Mouse (Mus musculus) B cell, adult 2 months (primary cell): Measurements from ENCODE around the gene Foxn3.
"Not testable (repeated sequence)": the region's sequence is repeated elsewhere in the genome, so short reads cannot be mapped to it uniquely, and the experiment has no call there.

Source experiments
- DNase-seq, 2 experiments: peaks; one replicate each; pipeline ENCODE4 v3.0.0; 2022

Gene Foxn3

DNA sequence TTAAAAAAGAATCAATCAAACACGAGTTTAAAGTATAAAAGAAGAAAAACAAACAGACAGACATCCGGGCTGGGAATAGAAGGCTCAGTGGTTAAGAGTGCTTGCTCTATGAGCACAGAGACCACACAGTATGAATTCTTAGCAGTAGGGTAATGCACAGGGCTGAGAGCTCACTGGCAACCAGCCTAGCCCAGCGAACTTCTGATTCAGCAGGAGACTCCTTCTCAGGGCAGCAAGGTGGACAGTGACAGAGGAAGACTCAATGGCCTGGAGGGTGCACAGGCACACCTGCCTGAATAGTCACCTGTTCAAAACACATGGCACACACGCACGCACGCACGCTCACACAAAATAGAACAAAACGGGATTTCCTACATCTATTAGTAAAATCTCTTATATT, 353.6 kb downstream of the Foxn3 start:
- DNase-seq: no peak

DNA sequence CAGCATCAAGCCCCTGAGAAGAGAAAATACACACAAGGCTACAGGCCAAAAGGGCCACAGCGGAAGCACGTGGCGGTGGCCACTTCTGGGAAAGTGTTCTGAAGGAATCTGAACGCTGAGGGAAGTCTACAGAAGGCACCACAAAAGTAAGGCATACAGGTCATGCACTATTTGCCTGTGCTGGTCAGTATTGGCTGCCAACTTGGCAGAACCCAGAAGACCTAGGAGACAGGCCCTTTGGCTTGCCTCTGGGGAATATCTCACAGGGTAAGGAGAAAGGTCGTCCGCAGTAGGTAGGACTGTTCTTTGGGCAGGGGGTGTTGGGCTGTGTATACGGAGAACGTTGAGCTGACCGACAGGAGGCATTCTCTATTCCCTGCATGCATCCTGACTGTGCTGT, 355.1 kb downstream of the Foxn3 start:
- no peak for DNase-seq

DNA sequence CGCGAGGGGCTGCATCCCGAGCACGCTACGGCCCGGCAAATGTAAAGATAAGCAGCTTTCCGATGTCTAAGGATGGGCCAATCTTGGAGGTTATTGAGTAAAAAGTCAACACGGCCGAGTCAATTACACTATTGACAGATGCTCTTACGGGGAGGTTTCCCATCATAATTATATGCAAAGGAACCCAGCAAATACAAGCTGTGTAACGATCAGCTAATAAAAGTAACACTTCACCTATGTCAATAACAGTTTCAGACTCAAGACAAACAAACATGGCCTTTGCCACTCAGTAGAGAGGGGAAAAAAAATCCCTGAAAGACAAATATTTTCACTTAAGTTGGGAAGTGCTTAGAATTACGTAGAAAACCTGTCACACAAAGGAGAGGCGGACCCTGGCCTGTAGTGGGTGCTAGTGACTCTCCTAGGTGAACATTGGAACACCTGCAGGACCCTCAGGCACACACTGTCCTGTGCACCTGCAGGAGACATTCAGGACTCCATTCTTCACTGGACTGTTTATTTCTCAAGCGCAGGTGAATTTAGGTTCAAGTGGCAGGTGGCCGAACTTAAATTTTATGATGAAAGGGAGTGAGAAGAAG, 356.3 kb downstream of the Foxn3 start:
- DNase-seq: no peak

DNA sequence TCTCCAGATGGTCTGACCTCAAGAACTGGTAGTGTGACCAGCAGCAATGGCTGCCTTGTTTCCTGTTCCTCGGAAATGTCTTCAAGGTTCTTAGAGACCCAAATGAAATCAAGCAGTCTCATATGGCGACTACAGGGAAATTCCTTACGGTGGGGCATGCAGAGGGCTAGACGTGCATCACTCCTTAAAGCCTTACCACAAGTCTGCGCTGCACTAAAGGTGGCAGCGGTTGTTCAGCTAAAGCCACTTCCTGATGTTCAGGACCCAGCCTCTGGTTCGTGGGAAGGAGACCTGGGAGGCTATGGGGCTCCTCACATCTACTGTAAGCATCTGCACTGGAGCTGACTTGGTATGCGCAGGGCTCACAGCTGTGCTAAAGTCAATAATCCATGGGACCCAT, 357.6 kb downstream of the Foxn3 start:
- DNase-seq: no peak

DNA sequence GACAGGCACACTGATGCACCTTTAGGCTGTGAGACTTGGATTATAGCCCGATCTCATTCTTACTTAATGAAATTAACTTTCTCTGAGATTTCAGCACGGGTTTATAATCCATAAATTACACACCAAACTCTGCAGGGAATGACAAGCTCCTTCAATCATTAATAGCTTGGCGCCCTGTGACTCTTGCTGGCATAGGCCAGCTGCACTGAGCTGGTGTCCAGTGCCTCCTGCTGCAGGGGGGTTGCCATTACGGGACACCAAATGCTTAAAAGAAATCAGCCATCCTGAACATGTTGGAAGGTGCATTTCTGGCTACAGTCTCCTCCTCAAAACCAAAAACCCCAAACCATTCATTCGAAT, 364.3 kb downstream of the Foxn3 start:
- DNase-seq: no peak

DNA sequence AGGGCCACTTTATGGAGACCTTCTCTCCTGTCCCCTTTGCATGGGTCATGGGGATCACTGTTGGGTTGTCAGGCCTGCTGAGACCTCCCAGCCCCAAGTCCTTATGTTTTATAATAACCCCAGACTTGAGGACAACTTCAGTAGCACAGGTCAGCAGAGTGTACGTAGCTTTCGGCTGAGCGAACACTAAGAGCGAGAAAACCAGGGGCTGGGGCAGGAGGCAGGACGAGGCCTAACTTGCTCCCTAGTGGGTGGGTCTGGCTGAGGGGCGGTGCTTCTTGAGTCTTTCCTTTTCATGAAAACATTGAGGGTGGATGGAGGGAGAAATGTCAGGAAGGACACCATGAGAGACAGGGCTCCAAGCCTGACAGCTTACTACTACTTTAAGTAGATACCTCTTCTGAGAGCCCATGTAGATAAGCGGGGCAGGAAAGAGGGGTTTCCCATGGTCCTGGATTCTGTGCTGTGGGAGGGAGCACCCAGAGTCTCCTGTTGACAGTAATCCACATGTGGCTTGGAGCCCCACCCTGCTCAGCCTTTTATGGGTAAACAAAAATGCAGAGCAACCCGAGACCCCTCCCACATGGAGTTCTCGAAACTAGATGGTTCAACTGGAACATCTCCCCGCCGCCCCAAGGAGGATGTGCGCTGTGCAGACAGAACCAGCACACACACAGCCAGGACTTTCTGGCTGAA, 364.8 kb downstream of the Foxn3 start:
- DNase-seq: no peak

DNA sequence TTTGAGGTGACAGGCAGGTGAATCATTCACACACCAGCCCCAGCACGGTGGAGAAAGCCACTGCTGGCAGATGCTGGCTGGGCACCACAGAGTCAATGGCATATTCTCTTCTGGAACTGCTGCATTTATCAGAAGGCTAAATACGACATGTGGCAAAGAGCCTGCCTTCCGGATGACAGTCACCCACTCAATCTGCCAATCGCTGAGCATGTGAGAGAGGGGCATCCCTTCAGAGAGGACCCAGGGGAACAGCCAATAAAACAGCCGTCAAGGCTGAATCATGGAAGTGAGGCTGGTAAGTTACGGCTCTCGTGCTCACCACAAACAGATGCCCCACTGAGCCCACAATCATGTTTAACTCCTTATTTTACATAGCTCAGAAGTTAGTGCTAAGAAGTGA, 366.4 kb downstream of the Foxn3 start:
- peak; percentile 53 to 62 for DNase-seq

DNA sequence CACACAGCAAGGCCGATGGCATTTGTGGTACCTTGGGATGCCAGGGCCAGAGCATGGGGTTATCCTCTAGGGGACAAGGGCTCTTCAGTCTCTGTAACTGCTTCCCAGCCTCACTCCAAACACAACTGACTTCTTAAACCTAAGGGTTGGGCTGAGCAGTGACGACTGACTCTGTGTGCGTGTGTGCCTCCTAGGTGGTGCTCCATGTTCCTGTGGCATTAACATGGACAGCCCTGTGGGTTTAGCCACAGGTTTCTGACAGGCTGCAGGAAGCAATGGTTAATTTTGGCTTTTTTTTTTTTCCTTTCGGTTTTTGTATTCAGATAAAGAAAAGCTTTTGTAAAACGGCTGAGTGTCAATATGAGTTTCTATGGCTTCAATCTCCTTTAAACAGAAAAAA, 367.7 kb downstream of the Foxn3 start:
- no peak for DNase-seq

DNA sequence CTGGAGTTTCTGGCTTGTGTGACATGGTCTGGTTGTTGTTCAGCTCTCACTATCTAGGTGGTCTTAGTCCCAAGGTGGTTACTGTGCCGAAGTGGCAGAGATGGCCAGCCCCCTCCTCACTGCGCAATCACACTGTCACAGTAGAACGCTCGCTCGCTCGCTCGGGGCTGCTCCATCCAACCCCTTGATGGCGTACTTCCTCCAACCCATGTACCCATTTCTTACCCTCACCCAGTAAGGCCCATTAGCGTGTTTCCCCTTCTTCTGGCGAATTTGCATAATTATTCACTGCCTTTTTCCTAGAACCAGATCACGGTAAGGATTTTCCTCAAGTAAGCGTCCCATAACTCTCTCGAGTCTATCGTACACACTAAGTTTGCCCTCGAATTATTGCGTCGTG, 369.3 kb downstream of the Foxn3 start:
- DNase-seq: not testable (repeated sequence)

DNA sequence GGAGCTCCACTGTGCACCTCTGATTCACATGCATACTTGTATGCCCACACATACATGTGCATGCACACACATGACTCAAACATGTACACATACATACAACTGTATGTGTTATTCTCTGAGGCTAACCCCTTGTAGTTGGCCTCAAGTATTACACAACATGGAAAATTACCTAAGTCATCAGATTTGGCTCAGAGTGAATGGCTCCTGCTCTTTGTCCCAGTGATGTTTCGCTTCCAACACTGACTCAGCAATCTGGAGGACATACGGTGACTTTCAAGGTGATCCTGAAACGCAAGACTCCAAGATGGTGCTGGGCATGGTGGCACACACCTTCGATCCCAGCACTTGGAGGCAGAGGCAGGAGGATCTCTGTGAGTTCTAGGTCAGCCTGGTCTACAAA, 375.7 kb downstream of the Foxn3 start:
- DNase-seq: no peak

DNA sequence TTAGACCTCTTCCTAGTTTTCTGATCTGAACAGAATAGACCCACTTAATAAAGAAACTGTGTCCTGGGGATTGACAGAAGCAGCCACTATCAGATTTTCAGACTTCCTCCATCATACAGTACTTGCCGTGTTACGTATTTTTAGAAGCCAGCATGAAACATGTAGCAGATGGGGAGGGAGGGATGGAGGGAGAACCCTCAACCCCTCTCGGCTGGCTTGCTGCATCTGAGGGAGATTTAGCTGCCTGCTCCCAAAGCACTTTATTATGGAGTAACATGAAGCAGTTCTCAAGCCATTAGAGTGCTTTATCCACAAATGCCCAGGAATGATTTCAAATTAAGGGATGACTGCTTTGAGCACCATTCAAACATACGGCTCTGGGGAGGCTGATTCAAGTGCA, 377.1 kb downstream of the Foxn3 start:
- no peak for DNase-seq

DNA sequence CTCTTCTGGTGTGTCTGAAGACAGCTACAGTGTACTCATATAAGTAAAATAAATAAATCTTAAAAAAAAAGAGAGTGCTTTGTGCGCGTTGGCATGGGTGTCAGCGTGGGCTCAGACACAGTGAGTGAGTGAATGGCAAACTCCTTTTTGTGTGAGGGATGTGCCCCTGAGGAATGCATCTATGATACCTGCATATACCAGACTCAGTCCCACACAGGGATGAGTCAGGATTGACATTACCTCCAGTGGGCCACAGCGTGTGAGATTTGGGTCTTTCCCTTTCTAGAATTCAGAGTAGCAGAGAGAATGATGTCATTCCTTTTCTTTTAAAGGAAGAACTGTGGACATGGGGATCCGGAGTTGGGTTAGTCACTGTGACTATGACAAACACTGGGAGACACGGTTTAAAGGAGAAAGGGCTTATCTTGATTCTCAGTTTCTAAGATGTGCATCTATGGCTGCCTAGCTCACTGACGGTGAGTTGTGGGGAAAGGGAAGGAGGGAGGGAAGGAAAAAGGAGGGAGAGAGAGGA, 380.1 kb downstream of the Foxn3 start:
- DNase-seq: no peak

DNA sequence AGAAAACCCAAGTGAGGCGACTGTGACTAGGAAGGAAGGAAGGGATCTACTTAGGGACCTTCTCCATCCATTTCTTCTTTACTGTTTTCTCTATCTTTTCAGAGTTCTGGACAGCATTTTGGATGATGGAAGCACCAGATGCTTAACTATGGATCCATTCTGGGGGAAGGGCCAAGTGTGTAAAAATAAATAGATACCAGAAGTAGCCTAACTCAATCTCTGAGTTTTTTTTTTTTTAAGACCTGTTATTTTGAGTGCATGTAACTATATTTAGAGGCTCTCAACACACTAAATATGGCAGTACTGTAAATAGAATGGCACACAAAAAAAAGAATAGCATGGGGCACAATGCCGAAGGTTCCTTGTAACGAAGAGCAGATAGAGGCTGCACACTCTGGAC, 381.0 kb downstream of the Foxn3 start:
- DNase-seq: no peak

DNA sequence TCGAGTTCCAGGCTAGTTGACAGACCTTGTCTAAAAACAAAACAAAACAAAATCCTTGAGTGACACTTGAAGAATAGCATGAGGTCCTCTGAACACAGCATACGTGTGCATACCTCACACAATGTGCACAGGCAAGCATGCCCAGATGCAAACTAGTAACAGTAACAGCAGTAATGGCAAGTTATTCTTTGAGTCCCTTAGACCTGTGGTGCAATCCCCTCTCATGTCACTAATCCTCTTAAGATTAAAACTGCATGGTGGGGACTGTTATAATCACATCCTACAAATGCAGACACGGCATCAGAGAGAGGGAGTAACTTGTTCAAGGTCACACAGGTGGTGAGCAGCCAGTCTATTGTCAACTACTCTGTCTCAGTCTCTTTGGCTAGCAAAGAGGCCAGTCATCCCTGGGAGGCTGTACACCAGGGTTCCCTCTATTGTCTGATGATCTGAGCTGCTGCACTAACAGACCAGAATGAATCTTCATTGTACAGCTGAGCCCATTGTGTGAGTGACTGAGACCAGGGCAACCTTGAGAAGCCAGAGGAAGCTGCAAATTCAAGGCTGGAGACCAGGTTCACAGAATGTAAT, 383.1 kb downstream of the Foxn3 start:
- no peak for DNase-seq

DNA sequence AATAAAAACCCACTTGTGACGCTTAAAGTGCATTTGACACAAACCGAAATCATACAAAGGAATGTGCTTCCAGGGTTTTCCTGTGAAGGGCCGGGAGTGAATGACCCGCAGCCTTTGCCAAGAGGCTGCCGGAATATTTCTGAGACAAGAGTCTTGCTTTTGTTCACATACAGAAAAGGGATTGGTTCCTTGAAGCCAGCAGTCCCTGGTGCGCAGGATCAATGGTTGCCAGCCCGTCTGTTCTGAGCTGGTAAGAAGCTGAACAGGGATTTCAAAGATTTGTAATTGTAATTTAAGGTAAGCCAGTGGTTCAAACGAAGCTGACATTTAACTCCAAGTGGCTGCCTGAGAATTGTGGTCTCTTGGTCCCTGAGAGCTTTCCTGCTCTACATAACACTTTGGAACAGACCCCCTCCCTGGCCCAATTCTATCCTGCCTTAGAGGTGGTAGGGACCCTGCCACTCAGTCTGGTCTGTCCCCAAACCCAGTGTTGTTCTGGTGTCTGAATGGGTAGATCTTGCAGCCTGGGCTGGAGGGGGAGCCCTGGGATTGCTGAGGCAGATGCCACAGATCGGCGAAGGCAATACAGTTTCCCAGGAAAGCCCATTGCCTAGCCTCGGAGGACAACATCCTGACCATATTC, 388.3 kb downstream of the Foxn3 start:
- DNase-seq: no peak

DNA sequence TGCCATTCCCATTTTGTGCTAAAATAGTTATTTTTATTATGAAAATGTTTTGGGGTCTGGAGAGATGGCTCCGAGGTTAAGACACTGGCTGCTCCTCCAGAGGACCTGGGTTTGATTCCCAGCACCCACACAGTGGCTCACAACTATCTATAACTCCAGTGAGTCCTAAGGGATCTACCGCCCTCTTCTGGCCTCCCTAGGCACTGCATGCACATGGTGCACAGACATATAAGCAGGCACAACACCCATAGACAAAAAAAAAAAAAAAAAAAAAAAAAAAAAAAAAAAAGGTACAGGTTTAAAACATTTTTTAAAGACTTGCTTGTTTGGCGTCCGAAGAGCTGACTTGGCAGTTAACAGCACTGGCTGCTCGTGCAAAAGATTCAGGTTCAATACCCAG, 391.2 kb downstream of the Foxn3 start:
- peak in 1 of 2 experiments; percentile 21 for DNase-seq

DNA sequence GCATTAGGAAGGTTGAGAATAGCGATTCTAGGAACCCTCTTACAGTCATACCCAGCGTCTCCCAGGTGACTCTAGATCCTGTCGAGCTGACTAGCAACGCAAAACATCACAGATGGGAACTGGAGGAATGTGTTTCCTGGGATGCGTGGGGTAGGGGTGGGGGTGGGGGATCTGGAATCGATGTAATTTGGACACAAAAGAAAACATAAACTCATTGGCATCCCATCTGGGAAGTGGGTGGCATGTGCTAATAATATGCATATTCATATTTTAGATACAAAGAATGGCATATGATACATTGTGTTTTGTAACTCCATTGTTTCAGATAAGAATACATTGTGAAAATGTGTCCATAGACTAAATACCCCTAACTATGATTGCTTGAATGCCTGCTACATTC, 393.5 kb downstream of the Foxn3 start:
- no peak for DNase-seq

DNA sequence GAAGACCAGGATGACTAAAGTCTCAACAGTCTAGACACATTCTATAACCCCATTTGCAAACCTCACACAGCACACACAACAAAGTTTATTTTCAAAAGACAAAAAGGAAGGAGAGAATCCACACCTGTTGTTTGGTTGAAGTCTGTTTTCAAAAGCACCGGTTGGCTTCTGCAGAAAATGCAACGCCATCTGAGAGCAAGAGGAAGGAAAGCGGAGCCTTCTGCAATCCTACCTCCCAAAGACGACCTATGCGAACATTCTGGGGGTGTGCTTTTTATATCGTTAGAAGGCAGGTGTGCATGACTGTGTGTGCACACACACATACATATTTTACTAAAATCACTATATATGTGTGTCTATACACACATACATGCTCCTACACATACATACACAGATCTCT, 397.3 kb downstream of the Foxn3 start:
- no peak for DNase-seq

DNA sequence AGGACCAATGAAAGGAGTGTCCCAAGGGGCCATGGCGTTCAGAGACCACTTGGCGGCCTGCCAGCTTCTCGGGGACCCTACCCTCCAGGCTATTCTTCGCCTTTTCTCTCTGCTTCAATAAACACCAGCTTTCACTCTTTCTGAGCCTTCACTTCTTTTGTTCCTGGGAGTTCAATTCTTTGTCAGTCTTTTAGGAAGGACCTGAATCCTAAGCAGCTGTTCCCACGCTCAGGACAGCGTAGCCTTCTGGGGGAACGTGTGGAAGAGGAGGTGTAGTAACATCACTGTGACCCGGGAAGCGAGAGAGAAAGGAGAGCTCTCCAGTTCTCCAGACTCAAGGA, 400.1 kb downstream of the Foxn3 start:
- DNase-seq: no peak

DNA sequence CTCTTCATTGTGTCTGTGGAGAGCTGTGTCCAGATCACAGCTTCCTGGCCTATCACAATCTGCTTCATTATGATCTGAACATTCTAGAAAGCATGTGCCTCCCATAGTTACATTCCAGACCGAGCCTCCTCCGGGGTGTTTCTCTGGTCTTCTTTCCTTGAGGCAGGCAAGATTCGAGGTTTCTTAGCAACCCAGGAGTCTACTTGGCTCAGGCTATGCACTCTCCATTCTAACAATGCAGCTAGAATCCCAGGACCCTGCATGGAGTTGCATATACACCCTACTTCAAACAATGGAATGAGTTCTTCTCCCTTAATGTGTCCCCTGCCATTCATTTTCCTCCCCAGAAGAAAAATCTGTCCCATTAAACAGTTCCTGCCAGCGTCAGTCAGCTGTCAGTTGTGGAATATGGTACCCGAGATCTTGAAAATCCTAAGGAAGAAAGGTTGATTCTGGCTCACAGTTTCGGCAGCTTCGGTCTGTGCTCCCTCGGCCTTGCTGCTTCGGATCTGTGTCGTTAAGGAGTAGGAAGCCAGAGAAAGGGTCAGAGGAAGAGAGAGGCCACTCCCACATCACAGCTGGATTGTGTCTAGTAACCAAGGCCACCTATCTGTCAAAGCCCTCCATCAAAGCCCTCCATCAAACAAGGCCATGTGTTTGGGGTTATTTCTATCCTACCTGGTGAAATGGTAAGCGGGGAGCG, 400.6 kb downstream of the Foxn3 start:
- no peak for DNase-seq

DNA sequence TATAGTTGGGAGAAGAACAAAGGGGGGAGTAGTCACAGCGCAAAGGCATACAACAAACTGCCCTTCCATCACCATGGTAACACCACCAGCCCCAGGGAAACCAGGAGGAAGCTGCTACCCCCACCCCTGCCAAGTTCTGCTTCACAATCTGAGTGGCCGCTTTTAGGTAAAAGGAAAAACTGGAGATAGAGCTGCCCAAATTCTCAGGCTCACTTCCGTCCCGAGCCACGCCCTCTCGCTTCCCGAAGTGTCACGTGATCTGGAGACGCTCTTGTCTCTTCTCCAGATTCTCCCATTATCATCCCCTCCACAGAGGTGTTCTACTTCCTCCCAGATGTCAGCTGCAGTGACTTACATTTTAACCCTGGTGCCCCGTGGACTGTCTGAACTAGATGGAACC, 401.2 kb downstream of the Foxn3 start:
- peak; percentile 5 to 21 for DNase-seq

DNA sequence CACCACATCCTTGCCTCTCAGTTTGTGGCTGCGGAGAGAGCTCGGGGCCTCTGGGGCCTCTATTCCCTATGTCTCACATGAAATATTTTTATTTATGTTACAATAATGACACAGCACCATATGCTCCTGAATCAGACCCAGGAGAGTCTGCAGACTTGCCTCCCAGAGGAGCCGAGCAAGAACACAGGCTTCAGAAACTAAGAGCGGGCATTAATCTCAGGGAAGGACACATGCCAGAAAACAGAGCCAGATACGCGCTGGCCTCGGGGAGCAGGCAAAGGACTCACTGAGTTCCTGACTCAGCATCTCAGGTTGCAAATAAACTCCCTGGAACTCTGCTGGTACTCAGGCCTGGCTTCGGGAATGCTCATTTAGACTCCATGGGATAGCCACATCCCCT, 403.3 kb downstream of the Foxn3 start:
- DNase-seq: no peak

DNA sequence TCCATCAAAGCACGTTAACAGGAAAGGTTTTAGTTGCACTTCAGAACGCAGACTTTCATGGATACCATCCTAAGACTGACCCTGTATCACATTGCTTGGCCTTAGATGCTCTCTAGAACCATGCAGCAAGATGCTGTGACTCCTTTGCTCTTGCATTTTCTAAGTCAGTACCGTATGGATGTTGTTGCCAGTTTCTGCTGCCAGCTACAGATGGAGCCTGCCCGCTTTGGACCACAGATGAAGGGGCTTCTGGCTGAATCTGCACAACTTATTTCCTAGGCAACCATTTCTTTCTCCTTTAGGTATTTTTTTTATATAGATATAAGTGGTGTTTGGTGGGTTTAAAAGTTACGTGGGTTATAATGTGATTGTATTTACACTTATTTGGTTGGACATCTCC, 407.5 kb downstream of the Foxn3 start:
- DNase-seq: no peak

DNA sequence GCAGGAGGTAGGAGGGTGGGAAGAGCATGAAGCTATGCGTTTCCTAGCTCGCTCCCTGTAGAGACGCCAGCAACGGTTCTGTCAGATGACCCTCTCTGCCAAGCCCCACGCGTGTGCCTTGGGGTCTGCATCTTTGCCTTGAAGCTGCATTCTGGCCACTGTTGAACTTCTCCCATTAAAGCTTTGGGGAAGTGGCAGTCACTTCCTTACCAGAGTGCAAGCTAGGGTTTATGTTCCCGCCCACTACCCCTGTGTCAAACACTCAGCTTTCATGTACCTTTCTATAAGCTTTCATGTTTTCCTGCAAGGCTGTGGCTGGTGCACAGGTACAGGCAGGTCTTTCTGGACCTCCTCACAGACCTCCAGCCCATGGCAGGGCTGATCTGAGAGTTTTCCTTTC, 409.2 kb downstream of the Foxn3 start:
- no peak for DNase-seq
